Comparison of ENCODE assay signal across 7 mouse cellular contexts in the genomic region with DNA sequence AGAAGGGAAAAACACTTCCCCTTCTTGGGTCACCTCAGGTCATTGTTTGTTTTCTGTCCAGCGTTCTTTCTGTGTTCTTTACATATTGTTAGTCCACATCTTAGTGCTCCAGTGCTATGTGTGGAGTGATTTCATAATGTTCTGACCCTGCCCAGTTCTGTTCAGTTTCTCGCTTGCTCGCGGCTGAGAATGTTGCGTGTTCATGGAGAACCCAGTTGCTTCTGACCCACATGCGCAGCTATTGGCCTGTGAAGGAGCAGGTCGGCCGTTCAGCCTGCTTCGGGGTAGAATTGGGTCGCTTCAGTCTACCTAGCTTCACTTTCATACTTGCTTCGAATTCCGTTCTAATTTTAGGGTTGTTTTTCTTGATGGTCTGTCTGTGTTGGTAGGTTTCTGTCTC. TPM values are rescaled to one million over a fixed set of nuclear protein-coding genes. Genes with fewer than 3 reads are reported as not detected.
A peak's percentile ranks its signal among the peaks of the same experiment; 100 is the strongest.
DNase-seq lines count a peak whose midpoint lies in the region; ATAC-seq and TF ChIP-seq lines count a peak whose summit lies in the region.

No protein-coding gene starts in this region.

- no peak for TF ChIP-seq CTCF in MEL (IDR thresholded peaks at IDR 0.05 in 2 of 3, conservative IDR thresholded peaks at IDR 0.05 in 1 of 3; ENCODE audit: control insufficient read depth in 1 of 3, insufficient read depth in 1 of 3, low read depth in 2 of 3, low read length in 3 of 3, poor library complexity in 1 of 3, severe bottlenecking in 1 of 3)

- no peak for TF ChIP-seq RAD21 in MEL (IDR thresholded peaks at IDR 0.05; ENCODE audit: low read depth, low read length)

- H3K4me3 ChIP-seq in MEL (ENCODE audit: control insufficient read depth in 1 of 2, insufficient read depth in 1 of 2, low read depth in 2 of 2, low read length in 2 of 2) = peak overlapping the region in 1 of 2 experiments; percentile 13; a peak in 2 of 4 replicates
- peak overlapping the region; percentile 78 for H3K4me3 ChIP-seq in brown adipose tissue, adult 24 weeks (ENCODE audit: insufficient read depth, low read depth, low read length)
- H3K4me3 ChIP-seq in heart, embryonic 16.5 days (ENCODE audit: low read length) = peak overlapping the region; percentile 84
- peak overlapping the region; percentile 100 for H3K4me3 ChIP-seq in limb, embryonic 10.5 days
- peak overlapping the region; percentile 94 for H3K4me3 ChIP-seq in midbrain, embryonic 14.5 days (replicated peaks; ENCODE audit: low read depth, low read length)

- 47% methylated on average over 12 of the region's 12 CpGs for WGBS in heart, embryonic 16.5 days
- WGBS in limb, embryonic 10.5 days = 91% methylated on average over 12 of the region's 12 CpGs
- 80% methylated on average over 12 of the region's 12 CpGs for WGBS in midbrain, embryonic 14.5 days

- peak overlapping the region; percentile 87; the same call in 1 of the 2 replicates for H3K9ac ChIP-seq in MEL (ENCODE audit: control insufficient read depth, low read depth, low read length, poor library complexity, severe bottlenecking)
- peak overlapping the region; percentile 61 for H3K9ac ChIP-seq in heart, embryonic 16.5 days (ENCODE audit: low read length)
- 0 out of 2 replicates have a peak overlapping the region, but pooled peaks have one; percentile 37 for H3K9ac ChIP-seq in midbrain, embryonic 14.5 days (replicated peaks; ENCODE audit: low read length)

- H3K79me2 ChIP-seq in MEL (ENCODE audit: control insufficient read depth, insufficient read depth, low read length, poor library complexity) = peaks cover 54% of the 10 kb centered on the region

- DNase-seq in MEL (ENCODE audit: low read depth, low spot score) = no peak
- DNase-seq in limb, embryonic 10.5 days (ENCODE audit: low spot score) = no peak
- no peak for DNase-seq in midbrain, embryonic 14.5 days
- no peak for DNase-seq in layer of hippocampus, adult 9-11 months
- no peak for DNase-seq in thymus, postnatal 36 days

- ATAC-seq in heart, embryonic 16.5 days (replicated peaks; ENCODE audit: extremely low read depth, insufficient read depth, low FRiP score) = no peak
- no peak for ATAC-seq in midbrain, embryonic 14.5 days (ENCODE audit: low FRiP score, low TSS enrichment)

- H3K4me1 ChIP-seq in MEL (ENCODE audit: control insufficient read depth in 1 of 2, insufficient read depth in 2 of 2, low read length in 2 of 2) = peaks cover 0 to 26% of the 10 kb centered on the region in 2 experiments; a peak in 3 of 4 replicates
- no peaks in the 10 kb centered on the region for H3K4me1 ChIP-seq in brown adipose tissue, adult 24 weeks (ENCODE audit: control insufficient read depth, insufficient read depth, insufficient read length, low read length)
- peaks cover 23% of the 10 kb centered on the region for H3K4me1 ChIP-seq in heart, embryonic 16.5 days (ENCODE audit: control insufficient read depth, insufficient read depth, low read length)
- H3K4me1 ChIP-seq in limb, embryonic 10.5 days = peaks cover 25% of the 10 kb centered on the region
- peaks cover 27% of the 10 kb centered on the region for H3K4me1 ChIP-seq in midbrain, embryonic 14.5 days (ENCODE audit: control insufficient read depth, insufficient read depth, low read length)

- peak overlapping the region; percentile 72 for H3K4me2 ChIP-seq in heart, embryonic 16.5 days (ENCODE audit: low read depth, low read length)
- H3K4me2 ChIP-seq in midbrain, embryonic 14.5 days (ENCODE audit: low read length) = peak overlapping the region; percentile 80

- no peaks in the 10 kb centered on the region for H3K27me3 ChIP-seq in MEL (ENCODE audit: control insufficient read depth in 1 of 2, insufficient read depth in 2 of 2, low read length in 2 of 2)
- H3K27me3 ChIP-seq in heart, embryonic 16.5 days (ENCODE audit: control insufficient read depth, insufficient read depth, low read length) = no peaks in the 10 kb centered on the region
- H3K27me3 ChIP-seq in limb, embryonic 10.5 days (ENCODE audit: low read depth, poor library complexity, severe bottlenecking) = peaks cover 17% of the 10 kb centered on the region
- H3K27me3 ChIP-seq in midbrain, embryonic 14.5 days (ENCODE audit: control insufficient read depth, insufficient read depth, low read length) = no peaks in the 10 kb centered on the region

- no peaks in the 10 kb centered on the region for H3K9me3 ChIP-seq in MEL (replicated peaks; ENCODE audit: insufficient read depth, low read length)
- H3K9me3 ChIP-seq in heart, embryonic 16.5 days (replicated peaks; ENCODE audit: control insufficient read depth, low read length) = 0 out of 2 replicates have a peak, but pooled peaks cover 1% of the 10 kb centered on the region
- no peaks in the 10 kb centered on the region for H3K9me3 ChIP-seq in limb, embryonic 10.5 days (replicated peaks)
- no peaks in the 10 kb centered on the region for H3K9me3 ChIP-seq in midbrain, embryonic 14.5 days (ENCODE audit: control insufficient read depth, low read length)

- peaks cover 18 to 22% of the 10 kb centered on the region in 2 experiments for H3K36me3 ChIP-seq in MEL (ENCODE audit: control insufficient read depth in 1 of 2, insufficient read depth in 2 of 2, low read length in 2 of 2)
- peaks cover 16% of the 10 kb centered on the region for H3K36me3 ChIP-seq in heart, embryonic 16.5 days (ENCODE audit: control insufficient read depth, insufficient read depth)
- H3K36me3 ChIP-seq in limb, embryonic 10.5 days = peaks cover 53% of the 10 kb centered on the region
- peaks cover 27% of the 10 kb centered on the region for H3K36me3 ChIP-seq in midbrain, embryonic 14.5 days (ENCODE audit: control insufficient read depth, insufficient read depth, low read length)

- H3K27ac ChIP-seq in MEL (ENCODE audit: control insufficient read depth, low read depth, low read length) = no peak overlapping the region
- no peak overlapping the region; the same call in 1 of the 2 replicates for H3K27ac ChIP-seq in brown adipose tissue, adult 24 weeks (replicated peaks; ENCODE audit: low read depth, low read length)
- peak overlapping the region; percentile 42; the same call in 1 of the 2 replicates for H3K27ac ChIP-seq in heart, embryonic 16.5 days (ENCODE audit: low read length)
- no peak overlapping the region for H3K27ac ChIP-seq in limb, embryonic 10.5 days
- no peak overlapping the region for H3K27ac ChIP-seq in midbrain, embryonic 14.5 days (replicated peaks; ENCODE audit: low read depth, low read length)

- TF ChIP-seq EP300 in MEL (IDR thresholded peaks at IDR 0.05; ENCODE audit: low read depth in 1 of 2, low read length in 2 of 2) = no peak

- TF ChIP-seq POLR2A in MEL (IDR thresholded peaks at IDR 0.05; ENCODE audit: control insufficient read depth in 1 of 2, insufficient read depth in 1 of 2, low read depth in 1 of 2, low read length in 2 of 2, poor library complexity in 1 of 2) = no peak

TF ChIP-seq in MEL, 35 proteins besides CTCF, POLR2A, EP300 and RAD21:
- no peak for TF ChIP-seq BHLHE40 (IDR thresholded peaks at IDR 0.05; ENCODE audit: borderline replicate concordance, low read depth, low read length)
- TF ChIP-seq KAT2A (conservative IDR thresholded peaks at IDR 0.05; ENCODE audit: low read depth, low read length) = no peak
- TF ChIP-seq USF2 (IDR thresholded peaks at IDR 0.05; ENCODE audit: borderline replicate concordance in 1 of 2, insufficient read depth in 1 of 2, low read depth in 1 of 2, low read length in 2 of 2) = no peak
- TF ChIP-seq ZMIZ1 (IDR thresholded peaks at IDR 0.05; ENCODE audit: low read depth, low read length) = no peak
- no peak for TF ChIP-seq MYB (IDR thresholded peaks at IDR 0.05; ENCODE audit: low read depth, low read length)
- no peak for TF ChIP-seq MAZ (IDR thresholded peaks at IDR 0.05; ENCODE audit: low read depth, low read length)
- TF ChIP-seq SMC3 (IDR thresholded peaks at IDR 0.05; ENCODE audit: low read depth, low read length) = no peak

RNA-seq across cellular contexts. Expression of a gene that starts 2.6 kb away (rescaled TPM):
- total RNA-seq in MEL (2012; rRNA removed) = 22.8 and 27.8 TPM in 2 replicates
- polyA plus RNA-seq in MEL (2012; ENCODE audit: insufficient read depth in 1 of 2, insufficient read length in 2 of 2, low read depth in 1 of 2, low replicate concordance in 2 of 2, missing spikeins in 1 of 2) = 10 to 100 TPM in 1 of 2 experiments, not detected in 1; 63.7 TPM
- polyA plus RNA-seq in brown adipose tissue, adult 24 weeks (2012; ENCODE audit: insufficient read depth, insufficient read length, missing spikeins) = 15.1 and 18.6 TPM in 2 replicates
- polyA plus RNA-seq in heart, embryonic 16.5 days (2015; fragmentation: Nextera tagmentation; extraction: Ambion mirVana) = 18.9 and 20.3 TPM in 2 replicates
- polyA plus RNA-seq in limb, embryonic 10.5 days (2016; fragmentation: Nextera tagmentation; extraction: Ambion mirVana) = 42.7 and 42.9 TPM in 2 replicates
- polyA plus RNA-seq in midbrain, embryonic 14.5 days (2014; fragmentation: Nextera tagmentation; extraction: Ambion mirVana) = 48.4 and 63.0 TPM in 2 replicates

Comparison
In these comparisons a context has a peak if more than half of its experiments do, and no peak if none do; other contexts are left out.
1. H3K9ac ChIP-seq: peak in every context shown above with its lines; median percentile 87 in MEL; 61 in heart, embryonic 16.5 days; 37 in midbrain, embryonic 14.5 days.